Mouse (Mus musculus) adrenal gland, postnatal 14 days (tissue): ENCODE results near the gene Gm15023. TPM values are rescaled to one million over a fixed set of nuclear protein-coding genes. Genes with fewer than 3 reads are reported as not detected.
"Not testable (repeated sequence)": the region's sequence is repeated elsewhere in the genome, so short reads cannot be mapped to it uniquely, and the experiment has no call there.

Experiments
- DNase-seq: peaks from one replicate; pipeline ENCODE4 v3.0.0; 2021; ENCODE audit warnings: mixed read lengths
- long read RNA-seq, 2 experiments: library from polyadenylated mRNA; stranded (forward); transcript quantifications; one replicate each; pipeline ENCODE4 v2.0.0; 2021
- total RNA-seq: library from RNA; stranded (reverse); gene quantifications from 2 replicates; pipeline ENCODE4 v1.2.3, GENCODE M21; 2021

Gm15023 gene
- total RNA-seq, result not detected in 2 replicates
- long read RNA-seq, experiment 1, result 0 reads
- long read RNA-seq, experiment 2, result 0 reads

- DNase-seq, result not testable (repeated sequence)
Measured at GRCm38 (mm10) chrX:135177532-135177931, at the start of gene Gm15023. TSS of gene Gm15023 (minus strand) at chrX:135177632.

DNA sequence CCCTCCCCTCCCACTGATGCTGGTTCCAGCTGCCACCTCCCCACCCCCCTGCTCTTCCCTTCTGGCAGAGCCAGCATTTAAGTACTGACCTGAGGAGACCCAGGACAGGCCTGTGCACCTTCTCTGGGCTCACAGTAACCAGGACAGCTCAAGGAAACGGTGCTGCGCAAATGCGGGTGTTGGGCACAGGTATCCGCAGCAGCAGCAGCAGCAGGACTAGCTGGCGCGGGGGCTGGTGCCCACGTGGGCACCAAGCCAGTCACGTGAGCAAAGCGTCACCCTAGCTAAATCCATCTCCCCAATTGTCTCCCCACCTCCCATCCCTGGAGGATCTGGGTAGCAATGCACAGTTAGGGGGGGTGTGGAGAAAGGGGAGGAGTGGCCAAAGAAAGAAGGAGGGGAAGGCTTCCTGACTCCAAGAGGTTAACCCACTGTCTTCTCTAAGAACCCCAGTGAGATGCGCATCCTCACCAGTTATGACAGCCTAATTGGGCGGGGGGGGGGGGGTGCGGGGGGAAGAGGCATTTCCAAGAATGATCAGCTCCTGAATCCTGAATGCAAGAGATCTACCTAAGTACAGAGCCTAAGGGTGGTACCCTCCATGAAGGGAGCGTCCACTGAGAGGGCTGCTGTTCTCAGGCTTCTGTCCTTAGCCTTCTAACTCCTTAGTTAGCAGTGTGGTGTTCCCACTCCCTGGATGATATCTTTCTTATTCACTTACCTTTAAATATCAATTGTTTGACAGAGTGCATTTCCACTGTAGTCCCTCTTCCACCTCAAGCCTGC lies 33.2 kb upstream of the Gm15023 start, which contains the start of gene Tceal6:
Tceal6 (minus strand) TSS at position 252 of the 786 bp plus-strand sequence.
- no peak for DNase-seq

- not testable (repeated sequence) for DNase-seq
Measured at GRCm38 (mm10) chrX:135209773-135210435, 32.5 kb upstream of the Gm15023 start.

DNA sequence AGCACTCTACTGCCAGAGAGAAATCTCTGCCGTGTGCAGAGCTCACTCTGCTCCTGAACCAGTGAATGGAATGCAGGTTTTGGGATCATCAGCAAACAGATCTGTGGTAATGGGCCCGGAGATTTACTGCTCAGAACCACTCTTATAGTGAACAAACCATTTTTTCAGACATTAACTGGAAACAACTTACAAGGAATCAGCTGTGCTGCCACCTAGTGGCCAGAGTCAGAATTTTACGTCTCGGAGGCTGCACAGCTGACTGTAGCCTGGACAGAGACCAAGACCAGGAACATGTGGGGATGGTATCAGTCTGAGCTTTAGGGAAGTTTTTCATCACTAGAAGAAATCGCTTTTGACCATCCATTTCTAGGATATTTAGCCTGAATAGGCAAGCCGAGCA lies 12.5 kb upstream of the Gm15023 start:
- not testable (repeated sequence) for DNase-seq

- DNase-seq, result not testable (repeated sequence)
Measured at GRCm38 (mm10) chrX:135188661-135189060, 11.2 kb upstream of the Gm15023 start.

Other genes with a start within 250 kb of the Gm15023 start
- gene Nxf2, start 212.9 kb downstream of the Gm15023 start, total RNA-seq, result not detected in 2 replicates
- 6.7 and 7.3 TPM in 2 replicates for gene Zmat1, start 168.4 kb downstream of the Gm15023 start, total RNA-seq
- 0.89 and 1.5 TPM in 2 replicates for gene Tceal6, start 33.1 kb upstream of the Gm15023 start, total RNA-seq
- gene Pramel3, start 124.7 kb upstream of the Gm15023 start, total RNA-seq, result not detected in 2 replicates
- gene Gm5128, start 195.7 kb upstream of the Gm15023 start, total RNA-seq, result not detected in 2 replicates